Mouse (Mus musculus): ENCODE measurements around the gene Rere. TPM values are rescaled to one million over a fixed set of nuclear protein-coding genes. Genes with fewer than 3 reads are reported as not detected.

Gene Rere
- total and polyA plus RNA-seq, 2 experiments from 2014 or later = 25.9 to 32.9 TPM

- H3K4me2 ChIP-seq (ENCODE audit: low read depth, low read length) = no peak overlapping the region
- ATAC-seq = no peak
Measured at GRCm38 (mm10) chr4:150333927-150334682, 52.7 kb downstream of the Rere start.

GRCm38 (mm10) chr4:150337260-150337659 lies 55.8 kb downstream of the Rere start:
- Histone ChIP-seq H3K27ac (no peak overlapping the region), H3K27me3 (ENCODE audit: insufficient read depth, low read length) (no peaks in the 10 kb centered on the region), H3K9ac (replicated peaks; ENCODE audit: low read length) (no peak overlapping the region), H3K9me3 (ENCODE audit: low read length) (no peaks in the 10 kb centered on the region), H3K4me1 (ENCODE audit: insufficient read depth, low read length) (peaks cover 10% of the 10 kb centered on the region), H3K4me3 (ENCODE audit: low read length) (no peak overlapping the region), H3K36me3 (ENCODE audit: insufficient read depth, low read length) (no peaks in the 10 kb centered on the region), H3K4me2 (ENCODE audit: low read depth, low read length) (no peak overlapping the region)
- ATAC-seq = no peak
- no peak for TF ChIP-seq CTCF (IDR thresholded peaks at IDR 0.05; ENCODE audit: low read depth)
- 93% methylated on average over 1 of the region's 1 CpGs for WGBS
- no peak for DNase-seq (ENCODE audit: low spot score)

More at GRCm38 (mm10) chr4:150333927-150334682, 52.7 kb downstream of the Rere start:
- WGBS = 35% methylated on average over 4 of the region's 4 CpGs
- H3K4me3 ChIP-seq (ENCODE audit: low read length) = no peak overlapping the region
- no peaks in the 10 kb centered on the region for H3K27me3 ChIP-seq (ENCODE audit: insufficient read depth, low read length)
- H3K9me3 ChIP-seq (ENCODE audit: low read length) = no peaks in the 10 kb centered on the region
- no peak for DNase-seq (ENCODE audit: low spot score)
- H3K4me1 ChIP-seq (ENCODE audit: insufficient read depth, low read length) = peaks cover 4% of the 10 kb centered on the region
- no peak overlapping the region for H3K27ac ChIP-seq
- H3K36me3 ChIP-seq (ENCODE audit: insufficient read depth, low read length) = no peaks in the 10 kb centered on the region
- no peak overlapping the region for H3K9ac ChIP-seq (replicated peaks; ENCODE audit: low read length)
- TF ChIP-seq CTCF (IDR thresholded peaks at IDR 0.05; ENCODE audit: low read depth) = no peak

- ATAC-seq = peak; percentile 89
Measured at GRCm38 (mm10) chr4:150338906-150339650, 57.6 kb downstream of the Rere start.

GRCm38 (mm10) chr4:150340796-150341525 lies 59.5 kb downstream of the Rere start:
- Histone ChIP-seq H3K4me2 (ENCODE audit: low read depth, low read length) (no peak overlapping the region), H3K9ac (replicated peaks; ENCODE audit: low read length) (no peak overlapping the region), H3K27ac (no peak overlapping the region), H3K36me3 (ENCODE audit: insufficient read depth, low read length) (no peaks in the 10 kb centered on the region), H3K4me3 (ENCODE audit: low read length) (no peak overlapping the region), H3K9me3 (ENCODE audit: low read length) (no peaks in the 10 kb centered on the region), H3K4me1 (ENCODE audit: insufficient read depth, low read length) (peaks cover 10% of the 10 kb centered on the region; the same call in 1 of the 2 replicates), H3K27me3 (ENCODE audit: insufficient read depth, low read length) (no peaks in the 10 kb centered on the region)
- WGBS = 91% methylated on average over 6 of the region's 6 CpGs
- DNase-seq (ENCODE audit: low spot score) = no peak
- TF ChIP-seq CTCF (IDR thresholded peaks at IDR 0.05; ENCODE audit: low read depth) = no peak
- ATAC-seq = no peak

More at GRCm38 (mm10) chr4:150338906-150339650, 57.6 kb downstream of the Rere start:
- no peaks in the 10 kb centered on the region for H3K27me3 ChIP-seq (ENCODE audit: insufficient read depth, low read length)
- no peaks in the 10 kb centered on the region for H3K36me3 ChIP-seq (ENCODE audit: insufficient read depth, low read length)
- peaks cover 10% of the 10 kb centered on the region for H3K4me1 ChIP-seq (ENCODE audit: insufficient read depth, low read length)
- WGBS = 20% methylated on average over 8 of the region's 8 CpGs
- H3K27ac ChIP-seq = peak overlapping the region; percentile 42
- DNase-seq (ENCODE audit: low spot score) = peak; percentile 84
- no peaks in the 10 kb centered on the region for H3K9me3 ChIP-seq (ENCODE audit: low read length)
- no peak overlapping the region for H3K4me3 ChIP-seq (ENCODE audit: low read length)
- no peak; the same call in 1 of the 2 replicates for TF ChIP-seq CTCF (IDR thresholded peaks at IDR 0.05; ENCODE audit: low read depth)
- H3K4me2 ChIP-seq (ENCODE audit: low read depth, low read length) = no peak overlapping the region
- H3K9ac ChIP-seq (replicated peaks; ENCODE audit: low read length) = no peak overlapping the region

GRCm38 (mm10) chr4:150344526-150344925 lies 63.1 kb downstream of the Rere start:
- H3K27me3 ChIP-seq (ENCODE audit: insufficient read depth, low read length) = no peaks in the 10 kb centered on the region
- TF ChIP-seq CTCF (IDR thresholded peaks at IDR 0.05; ENCODE audit: low read depth) = no peak
- no peak overlapping the region for H3K4me2 ChIP-seq (ENCODE audit: low read depth, low read length)
- no peak overlapping the region for H3K9ac ChIP-seq (replicated peaks; ENCODE audit: low read length)
- WGBS = 59% methylated on average over 3 of the region's 3 CpGs
- no peak for ATAC-seq
- no peak for DNase-seq (ENCODE audit: low spot score)
- no peak overlapping the region for H3K4me3 ChIP-seq (ENCODE audit: low read length)
- H3K9me3 ChIP-seq (ENCODE audit: low read length) = no peaks in the 10 kb centered on the region
- no peak overlapping the region for H3K27ac ChIP-seq
- peaks cover 4% of the 10 kb centered on the region; the same call in 1 of the 2 replicates for H3K4me1 ChIP-seq (ENCODE audit: insufficient read depth, low read length)
- H3K36me3 ChIP-seq (ENCODE audit: insufficient read depth, low read length) = no peaks in the 10 kb centered on the region

GRCm38 (mm10) chr4:150346651-150347386 lies 65.4 kb downstream of the Rere start:
- H3K4me1 ChIP-seq (ENCODE audit: insufficient read depth, low read length) = peaks cover 8% of the 10 kb centered on the region; the same call in 1 of the 2 replicates
- H3K9me3 ChIP-seq (ENCODE audit: low read length) = no peaks in the 10 kb centered on the region

More at GRCm38 (mm10) chr4:150346651-150347386, 65.4 kb downstream of the Rere start:
- Histone ChIP-seq H3K4me3 (ENCODE audit: low read length) (no peak overlapping the region), H3K4me2 (ENCODE audit: low read depth, low read length) (no peak overlapping the region), H3K36me3 (ENCODE audit: insufficient read depth, low read length) (no peaks in the 10 kb centered on the region), H3K27me3 (ENCODE audit: insufficient read depth, low read length) (no peaks in the 10 kb centered on the region), H3K9ac (replicated peaks; ENCODE audit: low read length) (no peak overlapping the region), H3K27ac (no peak overlapping the region)
- no peak for TF ChIP-seq CTCF (IDR thresholded peaks at IDR 0.05; ENCODE audit: low read depth)
- peak; percentile 72 for DNase-seq (ENCODE audit: low spot score)
- ATAC-seq = peak; percentile 85
- WGBS = 9% methylated on average over 4 of the region's 4 CpGs
